ENCODE assay signal across 10 mouse cellular contexts in the genomic region with DNA sequence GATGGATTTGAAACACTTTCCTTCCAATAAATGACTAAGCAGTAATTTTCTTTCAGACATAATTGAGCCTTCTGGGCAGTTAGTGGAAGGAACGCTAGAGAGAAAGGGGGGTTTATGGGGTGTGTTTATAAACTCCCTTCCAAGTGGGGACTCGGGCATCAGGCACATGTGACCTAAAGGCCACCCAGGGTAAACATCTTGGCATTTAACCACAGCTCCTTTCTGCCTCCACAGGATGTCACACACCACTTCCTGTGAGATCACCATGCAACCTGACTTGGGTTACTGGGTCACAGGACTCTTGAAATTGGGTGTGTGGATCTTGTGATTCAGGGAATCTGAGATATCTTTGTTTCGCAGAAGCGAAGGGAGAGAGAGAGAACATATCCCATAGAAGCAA. TPM values are rescaled to one million over a fixed set of nuclear protein-coding genes. Genes with fewer than 3 reads are reported as not detected.
A peak's percentile ranks its signal among the peaks of the same experiment; 100 is the strongest.
DNase-seq lines count a peak whose midpoint lies in the region; ATAC-seq and TF ChIP-seq lines count a peak whose summit lies in the region.
"Had no signal": no experiment of that assay in that cellular context is flagged by ENCODE, and none has a peak within 500 bp of the region (broad histone marks: within the 10 kb centered on the region; RNA-seq: fewer than 3 reads in every experiment).

No protein-coding gene starts in this region.

- ATAC-seq in frontal cortex, adult (ENCODE audit: low TSS enrichment), result no peak

- H3K27ac ChIP-seq in bone marrow macrophage, adult 2 months (ENCODE audit: insufficient read depth, low read depth, low read length), result peak overlapping the region; percentile 96
- H3K27ac ChIP-seq: neural tube, embryonic 13.5 days had no signal

- no peak for TF ChIP-seq POLR2A in bone marrow macrophage, adult 2 months (IDR thresholded peaks at IDR 0.05; ENCODE audit: borderline replicate concordance, low read depth, low read length)

- DNase-seq in heart, adult 11 months, result peak; percentile 95
- no peak for DNase-seq in heart, postnatal 14 days
- peak; percentile 94 for DNase-seq in 416B (ENCODE audit: low read depth)
- peak; percentile 52 for DNase-seq in lung, postnatal 4 days
- no peak for DNase-seq in ovary, postnatal 10 days (ENCODE audit: low spot score)
- no peak for DNase-seq in urinary bladder, postnatal 4 days (ENCODE audit: low spot score in 2 of 2)
- DNase-seq: gastrocnemius, postnatal 14 days had no signal

- H3K4me1 ChIP-seq in bone marrow macrophage, adult 2 months (ENCODE audit: control insufficient read depth, insufficient read depth, low read length), result peaks cover 52% of the 10 kb centered on the region

- peak overlapping the region; percentile 83 for H3K4me3 ChIP-seq in bone marrow macrophage, adult 2 months (ENCODE audit: insufficient read depth, low read length)

- intact Hi-C loops in heart, postnatal 14 days (cut with DNase I), result loop anchor here (5.0 kb wide), 1 partner anchor 119 kb away; the partner anchor contains the start of gene Lmtk2

- no peak for TF ChIP-seq CTCF in bone marrow macrophage, adult 2 months (IDR thresholded peaks at IDR 0.05; ENCODE audit: low read depth, low read length)

RNA-seq across cellular contexts. Expression of gene Tecpr1, which starts 2.1 kb away (rescaled TPM):
- 10 to 100 TPM; 29.5 to 34.7 TPM for total RNA-seq in heart, postnatal 14 days (2021)
- 50.7 and 55.3 TPM in 2 replicates for polyA plus RNA-seq in bone marrow macrophage, adult 2 months (2012; ENCODE audit: insufficient read depth, insufficient read length, missing spikeins)

RNA-seq across cellular contexts. Expression of gene Bri3, which starts 22.9 kb away (rescaled TPM):
- total RNA-seq in heart, postnatal 14 days (2021), result 100 to 1,000 TPM; 125 to 128 TPM
- polyA plus RNA-seq in bone marrow macrophage, adult 2 months (2012; ENCODE audit: insufficient read depth, insufficient read length, missing spikeins), result 521 and 566 TPM in 2 replicates

RNA-seq across cellular contexts. Expression of gene Bhlha15, which starts 31.2 kb away (rescaled TPM):
- total RNA-seq in heart, postnatal 14 days (2021), result not detected
- not detected in 2 replicates for polyA plus RNA-seq in bone marrow macrophage, adult 2 months (2012; ENCODE audit: insufficient read depth, insufficient read length, missing spikeins)
- total RNA-seq: gastrocnemius, postnatal 14 days had no signal

Comparison
In these comparisons a context has a peak if more than half of its experiments do, and no peak if none do; other contexts are left out.
1. DNase-seq: peak in heart, adult 11 months (single experiment), 416B (single experiment) and lung, postnatal 4 days (2 of 2); none in heart, postnatal 14 days (0 of 2), ovary, postnatal 10 days (single experiment) and urinary bladder, postnatal 4 days (0 of 2).